Mouse (Mus musculus): Measurements from ENCODE around the gene Mxi1. TPM values are rescaled to one million over a fixed set of nuclear protein-coding genes. Genes with fewer than 3 reads are reported as not detected.

Mxi1 gene
- polyA plus RNA-seq, 1 experiment from 2014 or later = 58.9 TPM

GRCm38 (mm10) chr19:53309631-53310030 is 687 bp upstream of the Mxi1 start:
- no peak for ATAC-seq
- no peak for TF ChIP-seq CTCF (IDR thresholded peaks at IDR 0.05; ENCODE audit: low read depth)
- H3K4me3 ChIP-seq (ENCODE audit: low read depth, low read length) = no peak overlapping the region
- H3K27ac ChIP-seq (ENCODE audit: low read depth, low read length) = no peak overlapping the region
- no peaks in the 10 kb centered on the region for H3K9me3 ChIP-seq (ENCODE audit: control insufficient read depth)
- H3K4me2 ChIP-seq (replicated peaks; ENCODE audit: low read depth) = peak overlapping the region; percentile 94; the same call in 1 of the 2 replicates
- 0 out of 2 replicates have a peak, but pooled peaks cover 3% of the 10 kb centered on the region for H3K4me1 ChIP-seq (replicated peaks; ENCODE audit: control insufficient read depth, insufficient read depth, low read length)
- no peaks in the 10 kb centered on the region for H3K36me3 ChIP-seq (ENCODE audit: control insufficient read depth, insufficient read depth)
- WGBS = 36% methylated on average over 4 of the region's 4 CpGs
- H3K27me3 ChIP-seq (replicated peaks; ENCODE audit: control insufficient read depth, insufficient read depth, low read length) = no peaks in the 10 kb centered on the region
- no peak overlapping the region for H3K9ac ChIP-seq (ENCODE audit: low read depth, low read length)

- Histone ChIP-seq H3K9ac (ENCODE audit: low read depth, low read length) (peak overlapping the region; percentile 92), H3K9me3 (ENCODE audit: control insufficient read depth) (no peaks in the 10 kb centered on the region), H3K27me3 (replicated peaks; ENCODE audit: control insufficient read depth, insufficient read depth, low read length) (no peaks in the 10 kb centered on the region), H3K4me2 (replicated peaks; ENCODE audit: low read depth) (peak overlapping the region; percentile 94), H3K4me1 (replicated peaks; ENCODE audit: control insufficient read depth, insufficient read depth, low read length) (peaks cover 11% of the 10 kb centered on the region), H3K27ac (ENCODE audit: low read depth, low read length) (peak overlapping the region; percentile 94), H3K36me3 (ENCODE audit: control insufficient read depth, insufficient read depth) (no peaks in the 10 kb centered on the region), H3K4me3 (ENCODE audit: low read depth, low read length) (peak overlapping the region; percentile 83)
- ATAC-seq = no peak
- under 1% methylated on average over 48 of the region's 48 CpGs for WGBS
- no peak for TF ChIP-seq CTCF (IDR thresholded peaks at IDR 0.05; ENCODE audit: low read depth)
Observed at GRCm38 (mm10) chr19:53310771-53311523, 629 bp downstream of the Mxi1 start.

GRCm38 (mm10) chr19:53311524-53312335 is 1.4 kb downstream of the Mxi1 start:
- Histone ChIP-seq H3K27me3 (replicated peaks; ENCODE audit: control insufficient read depth, insufficient read depth, low read length) (no peaks in the 10 kb centered on the region), H3K9me3 (ENCODE audit: control insufficient read depth) (no peaks in the 10 kb centered on the region), H3K27ac (ENCODE audit: low read depth, low read length) (peak overlapping the region; percentile 94), H3K4me2 (replicated peaks; ENCODE audit: low read depth) (peak overlapping the region; percentile 94), H3K4me3 (ENCODE audit: low read depth, low read length) (peak overlapping the region; percentile 83), H3K4me1 (replicated peaks; ENCODE audit: control insufficient read depth, insufficient read depth, low read length) (peaks cover 11% of the 10 kb centered on the region), H3K36me3 (ENCODE audit: control insufficient read depth, insufficient read depth) (no peaks in the 10 kb centered on the region), H3K9ac (ENCODE audit: low read depth, low read length) (peak overlapping the region; percentile 92)
- no peak for ATAC-seq
- TF ChIP-seq CTCF (IDR thresholded peaks at IDR 0.05; ENCODE audit: low read depth) = no peak
- under 1% methylated on average over 36 of the region's 37 CpGs for WGBS

GRCm38 (mm10) chr19:53312336-53312871 is 2.1 kb downstream of the Mxi1 start:
- WGBS = 1% methylated on average over 25 of the region's 26 CpGs
- Histone ChIP-seq H3K4me2 (replicated peaks; ENCODE audit: low read depth) (peak overlapping the region; percentile 94), H3K27me3 (replicated peaks; ENCODE audit: control insufficient read depth, insufficient read depth, low read length) (no peaks in the 10 kb centered on the region), H3K9ac (ENCODE audit: low read depth, low read length) (peak overlapping the region; percentile 92), H3K27ac (ENCODE audit: low read depth, low read length) (peak overlapping the region; percentile 94), H3K36me3 (ENCODE audit: control insufficient read depth, insufficient read depth) (no peaks in the 10 kb centered on the region), H3K4me1 (replicated peaks; ENCODE audit: control insufficient read depth, insufficient read depth, low read length) (peaks cover 11% of the 10 kb centered on the region), H3K4me3 (ENCODE audit: low read depth, low read length) (peak overlapping the region; percentile 83), H3K9me3 (ENCODE audit: control insufficient read depth) (no peaks in the 10 kb centered on the region)
- ATAC-seq = no peak
- TF ChIP-seq CTCF (IDR thresholded peaks at IDR 0.05; ENCODE audit: low read depth) = no peak

- Histone ChIP-seq H3K9me3 (ENCODE audit: control insufficient read depth) (no peaks in the 10 kb centered on the region), H3K9ac (ENCODE audit: low read depth, low read length) (peak overlapping the region; percentile 92), H3K4me3 (ENCODE audit: low read depth, low read length) (peak overlapping the region; percentile 83), H3K27ac (ENCODE audit: low read depth, low read length) (peak overlapping the region; percentile 94), H3K4me2 (replicated peaks; ENCODE audit: low read depth) (peak overlapping the region; percentile 94), H3K27me3 (replicated peaks; ENCODE audit: control insufficient read depth, insufficient read depth, low read length) (no peaks in the 10 kb centered on the region), H3K36me3 (ENCODE audit: control insufficient read depth, insufficient read depth) (no peaks in the 10 kb centered on the region), H3K4me1 (replicated peaks; ENCODE audit: control insufficient read depth, insufficient read depth, low read length) (peaks cover 11% of the 10 kb centered on the region)
- WGBS = under 1% methylated on average over 59 of the region's 63 CpGs
- 0 out of 2 replicates have a peak, but pooled peaks have one; percentile 10 for TF ChIP-seq CTCF (IDR thresholded peaks at IDR 0.05; ENCODE audit: low read depth)
- peak; percentile 22 for ATAC-seq
Observed at GRCm38 (mm10) chr19:53312951-53313683, 2.8 kb downstream of the Mxi1 start.

Data from intestine, postnatal 0 days (tissue).